Mouse (Mus musculus): ENCODE data around the gene Rnf128.

GRCm38 (mm10) chrX:139654350-139655063, 91.4 kb downstream of the Rnf128 start:
- no peak for TF ChIP-seq CTCF (IDR thresholded peaks at IDR 0.05; ENCODE audit: control insufficient read depth, insufficient read depth, insufficient replicate concordance, low read depth, low read length)
- no peak for TF ChIP-seq POLR2A (IDR thresholded peaks at IDR 0.05; ENCODE audit: control insufficient read depth, low read depth, low read length)

All from testis, adult 2 months (tissue).